8 mouse cellular contexts compared by ENCODE assay signal in the genomic region with DNA sequence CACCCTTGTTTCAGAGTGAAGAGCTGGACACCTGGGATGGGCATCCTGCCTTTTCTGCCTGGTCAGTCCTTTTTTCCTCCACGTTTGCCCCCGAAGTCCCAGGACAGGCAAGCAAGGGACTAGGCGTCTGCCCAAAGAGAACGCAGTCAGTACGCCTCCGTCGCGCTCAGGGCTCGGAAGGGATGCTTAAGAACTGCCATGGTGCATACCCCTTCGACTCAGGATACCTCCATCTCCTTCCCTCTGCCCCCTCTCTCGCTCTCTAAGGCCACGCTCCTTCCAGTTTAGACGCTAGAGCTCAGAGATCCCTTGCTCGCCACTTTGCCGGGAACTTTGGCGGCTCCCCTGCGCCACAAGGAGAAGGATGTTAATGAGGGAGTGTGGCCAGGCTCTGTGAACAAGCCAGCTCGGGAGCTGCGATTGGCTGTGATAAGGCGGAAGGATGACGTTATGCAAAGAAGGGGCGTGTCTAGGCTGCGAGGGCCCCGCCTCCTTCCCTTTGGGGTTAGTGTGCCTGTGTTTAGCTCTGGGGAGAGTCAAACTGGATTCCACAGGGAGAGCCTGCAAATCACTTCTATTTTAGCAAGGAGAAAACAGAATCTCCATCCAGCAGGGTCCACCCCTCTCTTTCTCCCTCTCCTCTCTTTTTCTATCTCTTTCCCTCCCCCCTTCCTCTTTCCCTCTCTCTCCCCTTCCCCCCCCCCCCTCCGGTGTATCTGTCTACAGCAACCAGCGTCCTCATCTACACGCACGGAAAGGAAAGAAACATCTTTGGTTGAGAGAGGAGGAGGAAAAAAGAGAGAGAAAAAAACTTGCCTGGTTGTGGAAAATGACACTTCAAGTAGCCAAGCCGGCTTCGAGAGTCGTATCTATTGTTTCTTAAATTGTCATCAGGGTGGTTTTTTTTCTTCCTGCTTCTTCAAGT. TPM values are rescaled to one million over a fixed set of nuclear protein-coding genes. Genes with fewer than 3 reads are reported as not detected.
DNase-seq lines count a peak whose midpoint lies in the region; ATAC-seq lines count a peak whose summit lies in the region.

A gene (plus strand): TSS at position 530 of the 925 bp plus-strand sequence.

- peak within 1 kb of the TSS; percentile 50 for H3K4me3 ChIP-seq in forebrain, embryonic 12.5 days (replicated peaks)
- peak within 1 kb of the TSS; percentile 69 for H3K4me3 ChIP-seq in heart, embryonic 16.5 days (ENCODE audit: low read length)

- no peaks in the 10 kb centered on the region for H3K36me3 ChIP-seq in forebrain, embryonic 12.5 days (replicated peaks)
- no peaks in the 10 kb centered on the region for H3K36me3 ChIP-seq in heart, embryonic 16.5 days (ENCODE audit: control insufficient read depth, insufficient read depth)

- peak within 1 kb of the TSS; percentile 76 for H3K4me2 ChIP-seq in forebrain, embryonic 12.5 days
- peak within 1 kb of the TSS; percentile 79 for H3K4me2 ChIP-seq in heart, embryonic 16.5 days (ENCODE audit: low read depth, low read length)

- peak within 1 kb of the TSS; percentile 64 for H3K9ac ChIP-seq in forebrain, embryonic 12.5 days
- peak within 1 kb of the TSS; percentile 84 for H3K9ac ChIP-seq in heart, embryonic 16.5 days (ENCODE audit: low read length)

- H3K4me1 ChIP-seq in forebrain, embryonic 12.5 days: peaks cover 45% of the 10 kb centered on the region
- peaks cover 22% of the 10 kb centered on the region for H3K4me1 ChIP-seq in heart, embryonic 16.5 days (ENCODE audit: control insufficient read depth, insufficient read depth, low read length)

- under 1% methylated on average over 30 of the region's 31 CpGs for WGBS in forebrain, embryonic 12.5 days
- WGBS in heart, embryonic 16.5 days: under 1% methylated on average over 31 of the region's 31 CpGs

- DNase-seq in Muller cell, postnatal 12 days (ENCODE audit: inconsistent ontology term): peak; percentile 95
- DNase-seq in c-Kit-positive CD71-positive TER-119-positive erythroid progenitor cells, embryonic 14.5 days (ENCODE audit: low spot score): peak; percentile 70
- peak; percentile 95 for DNase-seq in kidney, postnatal 14 days
- DNase-seq in lung, postnatal 10 days: peak; percentile 92
- peak; percentile 80 for DNase-seq in ovary, postnatal 36 days (ENCODE audit: low spot score)
- peak; percentile 89 for DNase-seq in thymus, postnatal 25 days

- peak within 1 kb of the TSS; percentile 75 for H3K27ac ChIP-seq in forebrain, embryonic 12.5 days
- peak within 1 kb of the TSS; percentile 85 for H3K27ac ChIP-seq in heart, embryonic 16.5 days (ENCODE audit: low read length)

- H3K27me3 ChIP-seq in forebrain, embryonic 12.5 days: peaks cover 84% of the 10 kb centered on the region
- H3K27me3 ChIP-seq in heart, embryonic 16.5 days (ENCODE audit: control insufficient read depth, insufficient read depth, low read length): peaks cover 54% of the 10 kb centered on the region

- ATAC-seq in forebrain, embryonic 12.5 days (ENCODE audit: low FRiP score): peak; percentile 97
- peak; percentile 91 for ATAC-seq in heart, embryonic 16.5 days (replicated peaks; ENCODE audit: extremely low read depth, insufficient read depth, low FRiP score)

- H3K9me3 ChIP-seq in forebrain, embryonic 12.5 days: no peaks in the 10 kb centered on the region
- no peaks in the 10 kb centered on the region for H3K9me3 ChIP-seq in heart, embryonic 16.5 days (replicated peaks; ENCODE audit: control insufficient read depth, low read length)

RNA-seq across cellular contexts. Expression of the gene that starts here (rescaled TPM):
- polyA plus RNA-seq in forebrain, embryonic 12.5 days (2016; fragmentation: Nextera tagmentation; extraction: Ambion mirVana): 26.8 and 27.2 TPM in 2 replicates
- 13.6 and 16.2 TPM in 2 replicates for polyA plus RNA-seq in heart, embryonic 16.5 days (2015; fragmentation: Nextera tagmentation; extraction: Ambion mirVana)

Comparison
In these comparisons a context has a peak if more than half of its experiments do, and no peak if none do; other contexts are left out.
1. Peak in every context shown above with its lines: DNase-seq, ATAC-seq, H3K4me3 ChIP-seq and H3K27ac ChIP-seq.